Mouse (Mus musculus) midbrain, embryonic 12.5 days (tissue): ENCODE data around the gene Sipa1l1. TPM values are rescaled to one million over a fixed set of nuclear protein-coding genes. Genes with fewer than 3 reads are reported as not detected.

Source experiments
- ATAC-seq: fragments of 200-750 bp; cut with Nextera tagmentation; 2 replicates; pipeline ENCODE4 v1.8.0; 2017; ENCODE audit warnings: low read depth, moderate TSS enrichment, moderate library complexity; ENCODE audit not compliant: low FRiP score
- H3K27ac ChIP-seq: fragments of 300-500 bp; sonication (generic); replicated peaks from 2 replicates; pipeline ENCODE4 v1.5.1; 2016; ENCODE audit warnings: mild to moderate bottlenecking
- H3K27me3 ChIP-seq: fragments of 300-500 bp; sonication (generic); 2 replicates; pipeline ENCODE4 v1.6.1; 2016; ENCODE audit warnings: mild to moderate bottlenecking
- H3K36me3 ChIP-seq: fragments of 300-500 bp; sonication (generic); 2 replicates; pipeline ENCODE4 v1.6.1; 2016
- H3K4me1 ChIP-seq: fragments of 300-500 bp; sonication (generic); 2 replicates; pipeline ENCODE4 v1.6.1; 2016
- H3K4me2 ChIP-seq: fragments of 300-500 bp; sonication (generic); replicated peaks from 2 replicates; pipeline ENCODE4 v1.6.1; 2016; ENCODE audit warnings: mild to moderate bottlenecking, moderate library complexity
- H3K4me3 ChIP-seq: fragments of 300-500 bp; sonication (generic); 2 replicates; pipeline ENCODE4 v1.5.1; 2016; ENCODE audit warnings: mild to moderate bottlenecking
- H3K9ac ChIP-seq: fragments of 300-500 bp; sonication (generic); replicated peaks from 2 replicates; pipeline ENCODE4 v1.6.1; 2016; ENCODE audit warnings: mild to moderate bottlenecking, moderate library complexity
- H3K9me3 ChIP-seq: fragments of 300-500 bp; sonication (generic); 2 replicates; pipeline ENCODE4 v1.6.1; 2016; ENCODE audit warnings: mild to moderate bottlenecking
- WGBS: fragments of 180-500 bp; shearing (Covaris S2); methylation state at CpG from one replicate; pipeline ENCODE4 v1.1.7; 2016; 5-methylcytosine and 5-hydroxymethylcytosine counted together
- polyA plus RNA-seq: library from polyadenylated mRNA; unstranded; fragments of >200 nt; fragmentation: Nextera tagmentation; extraction: Ambion mirVana; gene quantifications from 2 replicates; pipeline ENCODE4 v1.2.1, GENCODE M21; 2016

The Sipa1l1 gene
- polyA plus RNA-seq, 1 experiment from 2014 or later = 28.6 TPM

DNA sequence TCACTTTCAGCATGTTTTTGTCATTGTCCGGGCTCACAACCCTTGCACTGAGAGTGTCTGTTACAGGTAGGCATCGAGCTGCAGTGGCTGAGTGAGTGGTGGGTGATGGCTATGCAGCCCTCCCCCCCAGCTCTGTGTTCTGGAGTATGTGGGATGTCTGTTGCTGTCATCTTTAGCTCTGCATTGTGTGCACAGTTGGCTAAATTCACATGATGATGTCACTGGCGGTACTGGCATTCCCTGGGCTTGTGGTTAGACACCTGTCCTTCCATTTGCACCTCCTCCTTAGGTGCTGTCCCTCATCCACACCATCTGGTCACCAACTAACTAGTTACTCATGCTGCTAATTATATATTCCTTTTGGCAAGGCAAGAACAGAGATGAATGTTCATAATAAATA, 218.5 kb downstream of the Sipa1l1 start:
- H3K4me2 ChIP-seq = no peak overlapping the region
- H3K4me3 ChIP-seq = no peak overlapping the region
- H3K27me3 ChIP-seq = no peaks in the 10 kb centered on the region
- H3K9me3 ChIP-seq = no peaks in the 10 kb centered on the region
- H3K36me3 ChIP-seq = peaks cover 8% of the 10 kb centered on the region; the same call in 1 of the 2 replicates
- no peaks in the 10 kb centered on the region; the same call in 1 of the 2 replicates for H3K4me1 ChIP-seq
- H3K9ac ChIP-seq = no peak overlapping the region
- WGBS = 89% methylated on average over 3 of the region's 3 CpGs
- H3K27ac ChIP-seq = no peak overlapping the region
- no peak for ATAC-seq

DNA sequence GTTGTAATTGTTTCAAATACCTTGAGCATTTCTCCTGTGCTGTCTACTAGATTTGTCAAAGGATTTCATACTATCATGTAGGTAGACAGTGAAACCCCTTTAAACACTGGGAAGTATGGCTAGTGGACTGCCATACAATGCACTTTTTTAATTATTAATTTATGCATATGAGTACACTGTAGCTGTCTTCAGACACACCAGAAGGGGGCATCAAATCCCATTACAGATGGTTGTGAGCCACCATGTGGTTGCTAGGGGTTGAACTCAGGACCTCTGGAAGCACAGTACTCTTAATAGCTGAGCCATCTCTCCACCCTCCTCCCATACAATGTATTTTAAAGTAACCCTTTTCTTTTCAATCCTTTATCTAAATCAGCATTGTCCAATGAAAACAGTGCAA, 219.0 kb downstream of the Sipa1l1 start:
- Histone ChIP-seq H3K4me2 (no peak overlapping the region), H3K27me3 (no peaks in the 10 kb centered on the region), H3K4me1 (no peaks in the 10 kb centered on the region), H3K36me3 (peaks cover 8% of the 10 kb centered on the region; the same call in 1 of the 2 replicates), H3K4me3 (no peak overlapping the region), H3K9ac (no peak overlapping the region), H3K27ac (no peak overlapping the region), H3K9me3 (no peaks in the 10 kb centered on the region)
- no peak for ATAC-seq

DNA sequence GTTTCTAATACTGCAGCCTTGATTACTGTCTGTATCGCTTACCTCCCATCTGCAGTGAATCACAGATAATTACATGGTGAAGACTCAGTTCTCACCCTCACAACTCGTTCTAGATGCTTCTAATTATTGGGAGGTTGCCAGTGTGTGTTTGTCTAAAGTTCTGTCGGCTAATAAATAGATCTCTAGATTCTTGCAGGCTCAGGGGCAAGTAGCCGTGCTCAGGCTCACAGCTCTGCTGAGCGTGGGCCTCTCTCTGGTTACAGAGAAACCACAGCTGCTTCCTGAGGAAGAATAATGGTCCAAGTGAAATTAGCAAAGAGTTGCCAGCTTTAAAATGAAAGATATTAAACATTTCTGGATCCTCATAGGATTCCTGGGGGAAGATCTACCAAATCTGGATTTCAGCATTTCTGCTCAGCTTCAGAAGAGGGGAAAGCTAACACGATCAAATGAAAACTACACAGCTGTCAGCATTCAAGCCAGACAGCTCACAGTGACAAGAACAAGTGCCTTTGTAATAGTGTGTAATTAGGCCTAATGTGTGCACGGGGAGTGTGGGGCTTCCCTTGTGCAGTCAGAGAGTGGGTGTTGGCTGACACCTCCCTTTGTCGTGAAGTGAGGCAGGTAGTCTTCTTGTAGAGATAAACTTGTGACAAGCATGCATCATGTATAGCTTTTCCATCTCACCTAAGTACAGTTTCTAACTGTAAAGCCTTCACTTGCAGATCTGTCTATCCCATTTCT, 225.2 kb downstream of the Sipa1l1 start:
- H3K9me3 ChIP-seq = no peaks in the 10 kb centered on the region
- 74% methylated on average over 8 of the region's 8 CpGs for WGBS
- no peaks in the 10 kb centered on the region for H3K27me3 ChIP-seq
- no peak for ATAC-seq
- 0 out of 2 replicates have a peak, but pooled peaks cover 4% of the 10 kb centered on the region for H3K4me1 ChIP-seq
- no peak overlapping the region for H3K9ac ChIP-seq
- no peak overlapping the region for H3K4me2 ChIP-seq
- H3K27ac ChIP-seq = no peak overlapping the region
- peaks cover 8% of the 10 kb centered on the region; the same call in 1 of the 2 replicates for H3K36me3 ChIP-seq
- H3K4me3 ChIP-seq = no peak overlapping the region

DNA sequence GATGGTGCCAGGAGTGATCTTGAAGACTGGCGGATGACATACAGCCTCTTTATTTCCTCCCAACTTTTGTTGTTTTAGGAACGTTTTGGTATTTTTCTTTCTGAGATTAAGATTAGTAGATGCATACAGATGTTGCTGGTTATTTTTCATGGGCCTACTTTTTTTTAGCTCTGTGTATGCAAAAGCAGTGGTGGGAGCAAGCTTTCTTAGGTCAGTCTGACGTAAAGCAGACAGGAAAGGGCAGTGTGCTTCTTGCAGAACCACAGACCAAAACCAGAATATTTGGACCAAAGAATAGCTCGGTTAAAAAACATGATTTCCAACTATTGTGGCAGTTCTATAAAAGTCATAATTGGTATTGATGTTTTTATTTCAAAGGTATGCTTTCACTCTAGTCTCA, 226.1 kb downstream of the Sipa1l1 start:
- no peak overlapping the region for H3K27ac ChIP-seq
- WGBS = 89% methylated on average over 4 of the region's 4 CpGs
- ATAC-seq = no peak

DNA sequence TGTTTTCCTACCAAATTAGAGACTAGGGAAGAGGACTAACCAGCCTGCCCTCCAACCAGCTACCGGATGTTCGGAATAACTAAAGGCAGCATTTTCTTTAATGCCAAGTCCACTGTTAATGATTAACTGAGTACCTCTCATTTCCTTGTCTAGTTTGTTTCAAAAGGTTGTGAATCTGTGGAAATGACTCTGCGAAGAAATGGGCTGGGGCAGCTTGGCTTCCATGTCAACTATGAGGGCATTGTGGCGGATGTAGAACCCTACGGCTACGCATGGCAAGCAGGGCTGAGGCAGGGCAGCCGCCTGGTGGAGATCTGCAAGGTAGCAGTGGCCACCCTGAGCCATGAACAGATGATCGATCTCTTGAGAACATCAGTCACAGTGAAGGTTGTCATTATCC, 228.1 kb downstream of the Sipa1l1 start:
- Histone ChIP-seq H3K4me1 (peaks cover 4% of the 10 kb centered on the region; the same call in 1 of the 2 replicates), H3K36me3 (peaks cover 8% of the 10 kb centered on the region; the same call in 1 of the 2 replicates), H3K9ac (no peak overlapping the region), H3K27me3 (no peaks in the 10 kb centered on the region), H3K4me2 (no peak overlapping the region), H3K27ac (no peak overlapping the region), H3K9me3 (no peaks in the 10 kb centered on the region), H3K4me3 (no peak overlapping the region)
- 89% methylated on average over 8 of the region's 8 CpGs for WGBS
- ATAC-seq = no peak

More for the DNA sequence above, 226.1 kb downstream of the Sipa1l1 start:
- H3K27me3 ChIP-seq = no peaks in the 10 kb centered on the region
- H3K4me3 ChIP-seq = no peak overlapping the region
- H3K4me2 ChIP-seq = no peak overlapping the region
- peaks cover 4% of the 10 kb centered on the region; the same call in 1 of the 2 replicates for H3K4me1 ChIP-seq
- H3K36me3 ChIP-seq = peaks cover 8% of the 10 kb centered on the region; the same call in 1 of the 2 replicates
- H3K9me3 ChIP-seq = no peaks in the 10 kb centered on the region
- H3K9ac ChIP-seq = no peak overlapping the region

DNA sequence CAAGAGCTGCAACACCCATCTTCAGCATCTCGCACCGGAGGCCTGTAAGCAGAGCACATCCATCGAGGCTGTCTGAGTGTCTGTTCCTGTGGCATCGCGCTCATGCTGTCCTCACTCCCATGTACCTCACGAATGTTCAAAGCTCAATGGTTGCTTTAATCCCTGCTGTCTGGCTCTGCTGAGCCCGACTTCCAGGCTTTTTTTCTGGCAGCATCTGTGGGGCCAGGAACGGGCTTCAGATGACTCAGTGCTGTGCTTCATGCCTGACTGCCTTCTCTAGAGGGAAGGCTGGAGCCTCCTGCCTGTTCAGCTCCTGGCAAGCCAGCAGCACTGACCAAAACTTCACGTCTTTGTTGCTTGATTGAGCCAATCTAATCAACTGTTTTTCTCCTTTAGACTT, 228.6 kb downstream of the Sipa1l1 start:
- no peak for ATAC-seq
- Histone ChIP-seq H3K27me3 (no peaks in the 10 kb centered on the region), H3K36me3 (peaks cover 10% of the 10 kb centered on the region), H3K9ac (no peak overlapping the region), H3K9me3 (no peaks in the 10 kb centered on the region), H3K27ac (no peak overlapping the region), H3K4me1 (peaks cover 4% of the 10 kb centered on the region; the same call in 1 of the 2 replicates), H3K4me3 (no peak overlapping the region), H3K4me2 (no peak overlapping the region)
- WGBS = 49% methylated on average over 9 of the region's 9 CpGs

DNA sequence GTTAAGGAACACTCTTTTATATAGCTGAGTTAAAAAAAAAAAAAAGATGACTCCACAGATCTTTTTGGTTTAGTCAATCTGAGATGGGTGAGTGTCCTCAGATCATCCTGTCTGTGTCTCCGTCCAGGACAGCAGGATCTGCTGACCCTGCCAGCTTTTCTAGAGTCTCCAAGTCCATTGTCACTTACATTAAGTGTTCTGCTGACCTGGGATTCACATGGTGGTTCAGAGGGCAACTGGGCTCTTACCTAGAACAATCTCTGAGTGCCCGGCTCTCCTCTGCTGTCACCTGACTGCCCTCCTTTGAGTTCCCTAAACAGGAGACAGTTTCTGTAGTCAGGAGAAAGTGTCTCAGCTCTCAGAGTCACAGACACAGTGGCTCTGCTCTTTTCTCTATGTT, 229.8 kb downstream of the Sipa1l1 start:
- no peak for ATAC-seq
- Histone ChIP-seq H3K4me3 (no peak overlapping the region), H3K9me3 (no peaks in the 10 kb centered on the region), H3K27ac (no peak overlapping the region), H3K4me1 (peaks cover 4% of the 10 kb centered on the region; the same call in 1 of the 2 replicates), H3K36me3 (peaks cover 18% of the 10 kb centered on the region), H3K27me3 (no peaks in the 10 kb centered on the region), H3K9ac (no peak overlapping the region), H3K4me2 (no peak overlapping the region)
- 85% methylated on average over 2 of the region's 2 CpGs for WGBS

DNA sequence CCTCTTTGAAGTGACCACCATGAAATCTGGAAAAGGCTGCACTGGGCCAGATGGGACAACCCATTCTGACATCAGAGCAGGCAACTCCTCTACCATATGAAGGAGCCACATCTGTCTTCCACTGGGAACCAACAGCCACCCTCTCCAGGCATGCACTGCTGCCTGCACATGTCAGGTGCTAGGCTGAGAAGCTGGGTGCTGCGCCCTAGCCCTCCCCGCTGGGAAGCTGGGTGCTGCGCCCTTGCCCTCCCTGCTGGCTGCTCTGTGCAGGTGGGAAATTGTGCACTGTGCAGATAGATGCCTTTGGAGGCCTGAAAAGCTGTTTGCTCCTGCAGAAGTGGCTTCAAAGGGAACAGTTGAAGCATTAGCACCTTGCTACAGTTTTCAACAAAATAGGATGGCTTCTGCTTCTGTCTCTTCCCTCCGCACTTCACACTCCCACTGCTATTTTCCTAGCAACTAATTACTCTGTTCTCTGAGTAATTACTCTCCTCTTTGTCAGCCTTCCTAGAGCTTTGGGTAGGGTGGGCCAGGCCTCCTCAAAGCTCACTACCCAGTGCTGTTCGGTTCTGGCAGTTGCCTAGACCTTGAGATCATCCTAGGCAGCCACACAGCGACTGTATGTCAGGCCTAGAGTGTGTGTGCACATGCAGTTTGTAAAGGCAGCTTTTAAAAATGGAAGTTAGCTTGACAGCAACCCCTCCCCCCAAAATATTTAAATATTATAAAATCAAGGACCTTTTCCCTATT, 231.0 kb downstream of the Sipa1l1 start:
- H3K4me1 ChIP-seq = peaks cover 4% of the 10 kb centered on the region; the same call in 1 of the 2 replicates
- H3K9me3 ChIP-seq = no peaks in the 10 kb centered on the region
- peaks cover 18% of the 10 kb centered on the region for H3K36me3 ChIP-seq
- 92% methylated on average over 6 of the region's 6 CpGs for WGBS
- no peak overlapping the region for H3K9ac ChIP-seq
- no peak overlapping the region for H3K27ac ChIP-seq
- no peaks in the 10 kb centered on the region for H3K27me3 ChIP-seq
- no peak overlapping the region for H3K4me3 ChIP-seq
- ATAC-seq = no peak
- no peak overlapping the region for H3K4me2 ChIP-seq

DNA sequence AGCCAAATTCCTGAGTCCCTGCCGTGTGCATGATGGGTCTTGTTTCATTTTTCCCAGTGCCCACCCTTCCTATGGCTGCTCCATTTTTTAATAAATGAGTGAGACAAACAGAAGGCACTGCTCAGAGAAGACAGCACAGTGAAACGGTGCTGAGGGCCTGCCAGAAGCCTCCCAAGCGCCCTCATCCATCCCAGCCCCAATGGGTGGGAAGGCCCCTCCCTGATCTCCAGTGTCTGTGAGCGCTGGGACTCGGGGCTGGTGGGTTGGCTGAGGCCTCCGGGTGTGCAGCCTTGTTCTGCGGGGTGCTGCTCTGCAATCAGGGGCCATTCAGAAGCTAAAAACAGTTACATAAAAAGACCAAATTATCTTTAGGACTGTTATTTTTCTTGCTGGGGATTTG, 231.7 kb downstream of the Sipa1l1 start:
- H3K9me3 ChIP-seq = no peaks in the 10 kb centered on the region
- no peak overlapping the region for H3K27ac ChIP-seq
- H3K27me3 ChIP-seq = no peaks in the 10 kb centered on the region
- H3K9ac ChIP-seq = no peak overlapping the region
- H3K4me2 ChIP-seq = no peak overlapping the region
- H3K36me3 ChIP-seq = peaks cover 18% of the 10 kb centered on the region
- ATAC-seq = no peak
- 73% methylated on average over 7 of the region's 7 CpGs for WGBS
- H3K4me3 ChIP-seq = no peak overlapping the region
- H3K4me1 ChIP-seq = peaks cover 4% of the 10 kb centered on the region; the same call in 1 of the 2 replicates

DNA sequence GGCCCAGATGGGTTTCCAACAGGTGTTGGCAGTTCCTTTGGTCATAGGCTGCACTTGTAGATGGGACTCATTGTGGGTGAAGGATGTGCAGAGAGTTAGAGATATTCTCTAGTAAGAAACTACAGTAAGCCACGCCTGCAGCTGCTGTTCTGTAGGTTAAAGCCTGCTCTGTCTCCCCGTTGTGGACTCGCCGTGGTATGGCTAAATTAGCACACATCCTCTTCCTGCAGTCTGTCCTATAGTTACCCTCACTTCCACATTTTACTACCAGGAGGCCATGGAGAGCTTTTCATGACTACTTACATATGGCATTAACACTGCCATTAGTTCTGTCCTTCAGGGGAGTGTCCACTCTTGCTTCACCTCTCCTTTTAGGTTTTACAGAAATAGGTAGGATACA, 232.3 kb downstream of the Sipa1l1 start:
- no peak overlapping the region for H3K4me2 ChIP-seq

DNA sequence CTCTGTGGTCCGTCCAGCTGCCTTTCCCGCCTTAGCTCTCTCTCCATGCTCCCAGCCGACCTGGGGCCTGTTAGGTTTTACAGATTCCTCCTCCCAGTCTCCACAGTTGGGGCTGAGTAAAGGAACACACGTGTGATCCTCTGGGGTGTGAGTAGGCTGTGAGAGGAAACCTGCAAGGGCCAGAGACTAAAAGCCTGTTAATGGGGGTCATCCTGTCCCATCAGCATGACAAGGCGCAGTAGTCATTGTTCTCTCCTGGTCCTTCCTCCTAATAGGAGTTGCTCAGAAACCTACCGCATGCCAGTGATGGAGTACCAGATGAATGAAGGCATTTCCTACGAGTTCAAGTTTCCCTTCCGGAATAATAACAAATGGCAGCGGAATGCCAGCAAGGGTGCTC, 233.5 kb downstream of the Sipa1l1 start:
- 84% methylated on average over 9 of the region's 9 CpGs for WGBS
- Histone ChIP-seq H3K27ac (no peak overlapping the region), H3K9ac (no peak overlapping the region), H3K27me3 (no peaks in the 10 kb centered on the region), H3K4me3 (no peak overlapping the region), H3K4me1 (peaks cover 6% of the 10 kb centered on the region; the same call in 1 of the 2 replicates), H3K9me3 (no peaks in the 10 kb centered on the region), H3K36me3 (peaks cover 10% of the 10 kb centered on the region), H3K4me2 (no peak overlapping the region)
- ATAC-seq = no peak

More for the DNA sequence above, 232.3 kb downstream of the Sipa1l1 start:
- Histone ChIP-seq H3K27me3 (no peaks in the 10 kb centered on the region), H3K4me3 (no peak overlapping the region), H3K9me3 (no peaks in the 10 kb centered on the region), H3K4me1 (peaks cover 4% of the 10 kb centered on the region; the same call in 1 of the 2 replicates), H3K9ac (no peak overlapping the region), H3K27ac (no peak overlapping the region), H3K36me3 (peaks cover 16% of the 10 kb centered on the region)
- ATAC-seq = no peak
- 85% methylated on average over 4 of the region's 4 CpGs for WGBS
